Mouse (Mus musculus) embryonic fibroblast, embryonic 13.5 days (primary cell): Measurements from ENCODE around the gene Dph3. TPM values are rescaled to one million over a fixed set of nuclear protein-coding genes. Genes with fewer than 3 reads are reported as not detected.
A peak's percentile ranks its signal among the peaks of the same experiment; 100 is the strongest.

Source experiments
- H3K27ac ChIP-seq: 2 replicates; pipeline ENCODE4 v1.5.1; 2012; ENCODE audit warnings: low read length, control low read depth, inconsistent platforms; ENCODE audit not compliant: insufficient read depth
- H3K4me1 ChIP-seq: 2 replicates; pipeline ENCODE4 v1.6.1; 2011; ENCODE audit warnings: low read length; ENCODE audit not compliant: control insufficient read depth, insufficient read depth
- H3K4me3 ChIP-seq: 2 replicates; pipeline ENCODE4 v1.5.1; 2011; ENCODE audit warnings: mild to moderate bottlenecking, control low read depth, low read length; ENCODE audit not compliant: insufficient read depth
- CTCF ChIP-seq: IDR thresholded peaks from 2 replicates; pipeline ENCODE4 v1.5.1; 2011; ENCODE audit warnings: mild to moderate bottlenecking, control low read depth, low read length, moderate library complexity, borderline replicate concordance; ENCODE audit not compliant: insufficient read depth
- POLR2A ChIP-seq: IDR thresholded peaks from 2 replicates; pipeline ENCODE4 v1.6.1; 2011; ENCODE audit warnings: low read depth, mild to moderate bottlenecking, control low read depth, low read length, moderate library complexity
- polyA plus RNA-seq: library from polyadenylated mRNA; stranded (reverse); fragments of >200 nt; gene quantifications from 2 replicates; pipeline ENCODE4 v1.2.4, GENCODE M21; 2011; ENCODE audit warnings: low read depth; ENCODE audit not compliant: missing spikeins, insufficient read length

Gene Dph3
- polyA plus RNA-seq, 1 experiment = 58.6 TPM

DNA sequence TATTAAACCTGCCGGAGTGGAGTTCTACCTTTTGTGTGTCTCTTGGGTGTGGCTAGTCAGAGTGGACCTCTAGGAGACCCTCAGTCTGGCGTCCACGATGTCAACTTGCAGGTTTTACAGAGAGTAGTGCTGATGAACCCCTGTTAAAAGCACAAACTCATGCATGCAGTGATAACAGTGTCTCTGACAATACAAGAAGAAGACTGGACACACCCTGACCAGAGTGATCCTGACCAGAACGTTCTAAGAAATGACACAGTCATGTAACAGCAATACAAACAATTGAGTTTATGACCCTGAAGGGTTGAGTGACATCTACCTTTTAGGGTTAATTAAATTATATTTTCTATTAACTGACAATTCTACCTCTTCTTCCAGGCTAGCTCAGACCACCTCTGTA, 27.9 kb downstream of the Dph3 start:
- H3K27ac ChIP-seq = no peak overlapping the region
- H3K4me1 ChIP-seq = no peaks in the 10 kb centered on the region
- TF ChIP-seq CTCF (no peak), POLR2A (no peak)
- no peak overlapping the region for H3K4me3 ChIP-seq

DNA sequence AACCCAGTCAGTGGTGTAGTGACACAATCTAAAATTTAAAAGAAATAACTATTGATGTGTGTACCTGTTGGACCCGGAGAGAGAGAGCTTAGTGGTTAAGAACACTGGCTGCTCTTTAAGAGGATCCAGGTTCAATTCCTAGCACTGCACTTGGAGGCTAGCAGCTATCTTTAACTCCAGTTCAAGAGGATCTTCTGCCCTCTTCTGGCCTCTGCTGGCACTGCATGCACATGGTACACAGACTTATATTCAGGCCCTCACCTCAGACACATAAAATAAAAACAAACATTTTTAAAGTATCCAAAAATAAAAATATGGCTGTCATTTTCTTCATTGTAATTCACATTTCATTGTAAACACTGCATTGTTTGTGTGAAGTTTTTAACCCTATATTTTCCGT, 28.9 kb downstream of the Dph3 start:
- no peak overlapping the region for H3K27ac ChIP-seq
- H3K4me3 ChIP-seq = no peak overlapping the region
- H3K4me1 ChIP-seq = no peaks in the 10 kb centered on the region
- TF ChIP-seq POLR2A = no peak

DNA sequence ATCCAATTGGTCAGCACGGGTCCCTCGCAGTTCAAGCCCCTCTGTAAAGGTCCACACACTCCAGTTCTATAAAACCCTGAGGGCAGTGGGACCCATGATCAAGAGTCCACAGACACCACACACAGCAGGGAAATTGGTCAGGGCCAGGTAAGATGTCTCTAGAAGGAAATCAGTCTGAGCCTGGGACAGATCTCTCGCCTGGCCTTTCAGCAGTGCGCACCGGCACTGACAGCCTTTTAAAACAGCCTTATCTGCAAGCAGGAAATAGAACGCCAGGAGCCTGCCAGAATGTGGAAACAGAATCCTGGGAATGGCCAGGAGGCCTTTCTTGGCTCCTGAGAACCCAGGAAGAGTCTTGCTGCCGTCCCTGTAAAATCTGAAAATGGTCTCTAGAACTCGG, 29.7 kb downstream of the Dph3 start:
- H3K27ac ChIP-seq = no peak overlapping the region
- TF ChIP-seq CTCF (no peak), POLR2A (no peak)
- H3K4me3 ChIP-seq = no peak overlapping the region
- H3K4me1 ChIP-seq = no peaks in the 10 kb centered on the region

DNA sequence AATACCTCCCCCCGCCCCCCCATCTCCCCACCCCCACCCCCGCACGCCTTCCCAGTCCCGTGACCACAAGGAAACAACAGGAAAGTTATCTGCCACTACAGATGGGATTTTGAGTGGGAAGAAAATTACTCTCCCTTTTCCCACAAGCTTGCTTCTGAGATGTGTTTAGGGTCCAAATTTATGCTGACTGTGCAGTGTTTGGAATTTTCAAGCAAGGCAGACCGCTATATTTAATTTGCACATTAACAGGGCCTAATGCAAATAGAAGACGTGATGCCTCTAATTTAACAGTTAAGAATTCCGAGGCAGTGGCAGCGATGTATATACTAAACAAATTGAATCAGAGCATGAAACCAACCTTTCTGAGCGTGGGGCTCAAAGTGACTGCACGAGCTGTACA, 30.7 kb downstream of the Dph3 start:
- Histone ChIP-seq H3K4me3 (no peak overlapping the region), H3K4me1 (no peaks in the 10 kb centered on the region), H3K27ac (no peak overlapping the region)
- no peak for TF ChIP-seq CTCF
- TF ChIP-seq POLR2A = no peak

DNA sequence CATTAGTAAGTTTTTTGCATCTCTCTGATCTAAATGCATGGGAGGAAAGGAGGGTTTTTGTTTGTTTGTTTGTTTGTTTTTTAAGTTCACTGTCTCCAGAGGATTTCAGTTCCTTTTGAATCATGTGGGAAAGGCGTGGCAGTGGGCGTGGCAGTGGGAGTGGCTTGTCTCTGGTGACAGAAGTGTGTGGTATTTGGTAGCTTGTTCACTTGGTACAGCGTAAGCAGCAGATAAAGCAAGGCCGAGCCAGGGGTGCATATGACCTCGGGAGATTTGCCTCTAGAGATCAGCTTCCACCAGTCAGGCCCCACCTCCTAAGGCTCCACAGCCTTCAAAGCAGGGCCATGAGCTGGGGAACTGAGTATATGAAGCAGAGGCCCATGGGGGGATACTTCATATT, 31.6 kb downstream of the Dph3 start:
- no peaks in the 10 kb centered on the region for H3K4me1 ChIP-seq
- H3K27ac ChIP-seq = no peak overlapping the region
- H3K4me3 ChIP-seq = no peak overlapping the region
- TF ChIP-seq POLR2A (no peak), CTCF (no peak)

DNA sequence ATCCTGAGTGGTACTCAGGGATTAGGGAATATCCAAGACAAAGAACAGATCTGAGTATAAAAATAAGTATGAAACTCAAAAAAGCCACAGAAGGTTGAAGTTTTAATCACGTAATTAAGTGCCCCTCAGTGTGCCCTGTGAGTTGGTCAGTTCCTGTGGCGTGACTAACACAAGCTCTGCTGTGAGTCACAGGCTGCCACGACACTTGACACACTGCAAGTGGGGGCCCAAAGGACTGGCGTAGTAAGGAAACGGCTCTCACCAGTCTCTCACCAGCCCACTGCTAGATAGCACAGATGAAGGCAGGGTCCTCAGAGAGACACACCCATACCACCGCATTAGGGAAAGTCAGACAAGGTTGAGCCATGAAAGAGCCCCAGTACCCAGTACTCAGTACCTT, 35.4 kb downstream of the Dph3 start:
- H3K4me1 ChIP-seq = no peaks in the 10 kb centered on the region
- no peak overlapping the region for H3K27ac ChIP-seq

DNA sequence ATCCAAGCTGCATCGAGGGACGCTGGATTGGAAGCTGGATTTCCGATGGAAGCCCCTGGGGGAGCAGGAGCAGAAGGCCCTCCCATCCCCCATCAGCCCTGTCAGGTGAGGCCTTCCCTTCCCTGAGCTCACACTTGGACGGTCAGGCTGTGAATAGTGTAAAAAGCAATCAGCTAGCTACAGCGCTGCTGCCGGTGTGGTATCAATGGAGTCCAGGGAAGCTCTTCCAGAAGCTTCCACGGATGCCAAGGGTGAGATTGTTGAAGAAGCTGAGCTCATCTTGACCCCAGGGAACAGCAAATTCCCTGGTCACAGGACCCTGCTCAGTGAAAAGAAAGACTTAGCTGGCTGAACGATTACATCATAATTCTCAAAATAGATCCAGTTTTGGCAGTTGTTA, 39.2 kb downstream of the Dph3 start:
- no peak overlapping the region for H3K27ac ChIP-seq
- no peaks in the 10 kb centered on the region for H3K4me1 ChIP-seq
- TF ChIP-seq POLR2A (no peak), CTCF (no peak)
- H3K4me3 ChIP-seq = no peak overlapping the region

More for the DNA sequence above, 35.4 kb downstream of the Dph3 start:
- TF ChIP-seq CTCF (no peak), POLR2A (no peak)
- no peak overlapping the region for H3K4me3 ChIP-seq

DNA sequence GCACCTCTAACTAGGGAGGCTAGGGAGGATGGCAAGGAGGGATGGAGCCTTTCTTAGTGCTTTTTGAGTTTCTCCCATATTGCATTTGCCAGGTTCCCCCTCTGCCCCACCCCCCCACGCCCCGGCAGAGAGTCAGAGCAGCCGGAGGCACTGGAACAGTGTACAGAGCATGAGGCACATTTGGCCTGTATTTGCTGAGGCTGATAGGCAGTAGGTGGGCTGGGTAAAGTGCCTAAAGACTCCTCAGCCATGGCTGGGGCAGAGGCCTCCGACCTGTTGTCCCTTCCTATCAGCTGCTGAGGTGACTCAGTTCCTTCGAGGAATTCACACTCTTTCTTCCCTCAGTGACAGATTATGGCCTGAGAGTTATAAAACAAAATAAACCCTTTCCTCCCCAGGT, 43.4 kb downstream of the Dph3 start:
- no peak overlapping the region for H3K4me3 ChIP-seq
- no peak overlapping the region for H3K27ac ChIP-seq
- no peaks in the 10 kb centered on the region for H3K4me1 ChIP-seq
- TF ChIP-seq CTCF (no peak), POLR2A (no peak)

DNA sequence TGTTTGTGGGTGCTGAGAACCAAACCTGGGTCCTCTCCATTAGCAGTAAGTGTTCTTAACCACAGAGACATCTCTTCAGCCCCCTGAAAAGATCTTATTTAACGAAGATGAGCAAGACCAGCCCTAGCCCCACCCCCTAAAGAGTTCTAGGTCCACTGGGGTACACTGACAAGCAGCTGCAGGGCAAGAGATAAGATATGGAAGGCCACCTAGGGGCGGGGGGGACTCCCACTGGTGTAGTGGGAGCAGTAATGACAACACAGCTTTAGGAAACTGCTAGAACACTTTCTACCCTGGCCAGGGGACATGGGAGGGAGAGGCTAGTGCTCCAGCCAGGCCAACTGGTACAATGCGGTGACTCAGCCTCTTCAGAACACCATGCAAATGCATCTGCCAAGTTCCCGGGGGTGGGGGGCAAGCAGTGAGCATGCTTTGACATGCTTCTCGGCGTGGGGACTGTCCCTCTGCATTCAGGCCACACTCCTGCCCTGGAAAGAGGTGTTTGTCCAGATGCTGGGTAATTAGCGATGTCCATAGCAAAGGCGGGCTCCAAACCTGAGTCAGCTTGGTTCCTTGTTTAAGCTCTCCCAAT, 47.8 kb downstream of the Dph3 start:
- TF ChIP-seq CTCF (no peak), POLR2A (no peak)
- Histone ChIP-seq H3K4me1 (no peaks in the 10 kb centered on the region), H3K27ac (no peak overlapping the region), H3K4me3 (no peak overlapping the region)

DNA sequence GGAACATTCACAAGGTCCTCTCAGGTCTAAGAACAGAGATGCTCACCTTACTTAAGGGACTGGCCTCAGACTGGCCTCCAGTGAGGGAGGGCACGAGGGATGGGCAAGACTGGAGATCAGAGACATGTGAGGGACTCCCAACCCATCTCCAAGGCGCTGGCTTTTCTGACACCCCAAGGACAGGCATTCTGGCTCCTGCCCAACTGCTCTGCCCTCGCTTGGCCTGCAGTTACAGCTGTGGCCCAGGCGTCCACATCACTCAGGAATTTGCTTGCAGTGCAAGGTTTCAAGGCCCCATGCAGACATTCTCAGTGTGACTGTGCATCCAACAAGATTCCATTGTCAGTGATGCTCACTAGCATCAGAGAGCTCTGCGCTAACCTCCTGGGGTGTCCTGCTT, 49.0 kb downstream of the Dph3 start:
- TF ChIP-seq POLR2A (no peak), CTCF (no peak)
- no peak overlapping the region for H3K27ac ChIP-seq
- no peaks in the 10 kb centered on the region for H3K4me1 ChIP-seq
- no peak overlapping the region for H3K4me3 ChIP-seq

DNA sequence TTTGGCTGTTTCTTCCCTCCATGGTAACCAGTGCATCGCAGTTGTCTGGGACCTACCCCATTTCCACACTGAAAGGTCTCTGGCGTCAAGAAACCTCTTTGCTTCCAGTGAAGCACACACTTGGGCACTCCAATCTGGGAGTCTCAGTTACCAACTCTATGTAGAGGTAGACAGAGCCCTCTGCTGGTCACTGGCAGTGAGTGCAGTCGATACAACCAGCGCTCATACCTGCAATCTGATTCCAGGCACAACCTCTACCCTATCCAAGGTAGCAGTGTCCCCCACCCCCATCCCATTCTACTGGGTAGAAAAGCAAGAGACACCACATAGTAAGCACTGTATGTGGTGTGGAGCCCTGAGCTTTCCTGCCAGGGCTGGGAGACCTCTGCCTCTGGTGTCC, 53.0 kb downstream of the Dph3 start:
- H3K27ac ChIP-seq = no peak overlapping the region
- no peak overlapping the region for H3K4me3 ChIP-seq
- TF ChIP-seq CTCF (peak; percentile 88), POLR2A (no peak)

More for the DNA sequence above, 53.0 kb downstream of the Dph3 start:
- H3K4me1 ChIP-seq = peaks cover 4% of the 10 kb centered on the region; the same call in 1 of the 2 replicates

Other genes starting within 250 kb of the Dph3 start
- not detected in 2 replicates for gene Galnt15, start 56.7 kb downstream of the Dph3 start, polyA plus RNA-seq
- 13.7 and 16.3 TPM in 2 replicates for gene Oxnad1, start 355 bp downstream of the Dph3 start, polyA plus RNA-seq
- gene Msmb, start 56.3 kb upstream of the Dph3 start, polyA plus RNA-seq = not detected in 2 replicates
- gene Ncoa4, start 74.1 kb upstream of the Dph3 start, polyA plus RNA-seq = 84.1 and 85.6 TPM in 2 replicates
- 80.3 and 103 TPM in 2 replicates for gene Timm23, start 116.2 kb upstream of the Dph3 start, polyA plus RNA-seq
- 51.8 and 64.2 TPM in 2 replicates for gene Parg, start 116.2 kb upstream of the Dph3 start, polyA plus RNA-seq
- gene Ogdhl, start 236.3 kb upstream of the Dph3 start, polyA plus RNA-seq = 22.9 and 25.5 TPM in 2 replicates